Mouse (Mus musculus) limb, embryonic 14.5 days (tissue): ENCODE measurements around the gene Polr3f. TPM values are rescaled to one million over a fixed set of nuclear protein-coding genes. Genes with fewer than 3 reads are reported as not detected.
A peak's percentile ranks its signal among the peaks of the same experiment; 100 is the strongest.

Experiments
- ATAC-seq: fragments of 200-750 bp; cut with Nextera tagmentation; 2 replicates; pipeline ENCODE4 v1.8.0; 2017; ENCODE audit warnings: low read depth, moderate number of reproducible peaks, moderate TSS enrichment; ENCODE audit not compliant: low FRiP score
- DNase-seq: peaks from one replicate; pipeline ENCODE4 v3.0.0-alpha.2; 2015; ENCODE audit warnings: low spot score
- H3K27ac ChIP-seq: fragments of 300-500 bp; sonication (generic); replicated peaks from 2 replicates; pipeline ENCODE4 v1.5.1; 2014; ENCODE audit warnings: low read depth, mild to moderate bottlenecking, low read length, moderate library complexity, mixed read lengths
- H3K27me3 ChIP-seq: fragments of 300-500 bp; sonication (generic); 2 replicates; pipeline ENCODE4 v1.6.1; 2014; ENCODE audit warnings: low read length, mixed read lengths; ENCODE audit not compliant: control insufficient read depth, insufficient read depth
- H3K36me3 ChIP-seq: fragments of 300-500 bp; sonication (generic); 2 replicates; pipeline ENCODE4 v1.6.1; 2014; ENCODE audit warnings: mild to moderate bottlenecking, low read length, moderate library complexity, mixed read lengths; ENCODE audit not compliant: control insufficient read depth, insufficient read depth
- H3K4me1 ChIP-seq: fragments of 300-500 bp; sonication (generic); 2 replicates; pipeline ENCODE4 v1.6.1; 2014; ENCODE audit warnings: antibody characterized with exemption, low read length, mixed read lengths; ENCODE audit not compliant: control insufficient read depth, insufficient read depth
- H3K4me2 ChIP-seq: fragments of 300-500 bp; sonication (generic); replicated peaks from 2 replicates; pipeline ENCODE4 v1.6.1; 2014; ENCODE audit warnings: low read depth, mild to moderate bottlenecking, low read length, moderate library complexity; ENCODE audit not compliant: severe bottlenecking
- H3K4me3 ChIP-seq: fragments of 300-500 bp; sonication (generic); replicated peaks from 2 replicates; pipeline ENCODE4 v1.5.1; 2014; ENCODE audit warnings: low read length
- H3K9ac ChIP-seq: fragments of 300-500 bp; sonication (generic); 2 replicates; pipeline ENCODE4 v1.6.1; 2014; ENCODE audit warnings: mild to moderate bottlenecking, low read depth, low read length, moderate library complexity; ENCODE audit not compliant: severe bottlenecking
- H3K9me3 ChIP-seq: fragments of 300-500 bp; sonication (generic); 2 replicates; pipeline ENCODE4 v1.6.1; 2016; ENCODE audit warnings: low read length; ENCODE audit not compliant: control insufficient read depth
- POLR2A ChIP-seq: fragments of 200-500 bp; IDR thresholded peaks from 2 replicates; pipeline ENCODE4 v1.8.0; 2012; ENCODE audit warnings: inconsistent platforms, mild to moderate bottlenecking, moderate library complexity, borderline replicate concordance; ENCODE audit not compliant: insufficient read depth, insufficient read length; ENCODE audit errors: extremely low read depth
- WGBS: fragments of 180-500 bp; shearing (Covaris S2); extraction: QIAGEN DNeasy Blood & Tissue Kit; methylation state at CpG from one replicate; pipeline ENCODE4 v1.1.7; 2014; 5-methylcytosine and 5-hydroxymethylcytosine counted together
- polyA plus RNA-seq, 2 experiments: library from polyadenylated mRNA; depleted of rRNA in 1 of 2; stranded (reverse) in 1 of 2; unstranded in 1 of 2; fragments of >200 nt; fragmentation: Nextera tagmentation in 1 of 2; extraction: Ambion mirVana in 1 of 2; gene quantifications; 2 replicates each; pipeline versions ENCODE4 v1.2.1 to v1.2.3; 2012 to 2014

Polr3f gene
- polyA plus RNA-seq, 2 experiments: 20.5 to 26.6 TPM

- Histone ChIP-seq H3K4me1 (peaks cover 5% of the 10 kb centered on the region; the same call in 1 of the 2 replicates), H3K4me2 (no peak overlapping the region), H3K27me3 (no peaks in the 10 kb centered on the region), H3K27ac (no peak overlapping the region), H3K36me3 (peaks cover 39% of the 10 kb centered on the region), H3K4me3 (no peak overlapping the region), H3K9me3 (no peaks in the 10 kb centered on the region), H3K9ac (no peak overlapping the region)
- DNase-seq (no peak), ATAC-seq (no peak)
- no peak for TF ChIP-seq POLR2A
- WGBS: 77% methylated on average over 4 of the region's 4 CpGs
Observed at GRCm38 (mm10) chr2:144547559-144547958, 20.0 kb downstream of the Polr3f start.

- TF ChIP-seq POLR2A: peak; percentile 88; the same call in 1 of the 2 replicates
- peaks cover 14% of the 10 kb centered on the region for H3K36me3 ChIP-seq
- no peaks in the 10 kb centered on the region for H3K27me3 ChIP-seq
- ATAC-seq (peak; percentile 95), DNase-seq (peak; percentile 85)
- peak within 1 kb of the TSS; percentile 81 for H3K27ac ChIP-seq
- peak within 1 kb of the TSS; percentile 72 for H3K9ac ChIP-seq
- peak within 1 kb of the TSS; percentile 57 for H3K4me3 ChIP-seq
- 3% methylated on average over 17 of the region's 17 CpGs for WGBS
- peaks cover 5% of the 10 kb centered on the region; the same call in 1 of the 2 replicates for H3K4me1 ChIP-seq
- no peaks in the 10 kb centered on the region for H3K9me3 ChIP-seq
- peak within 1 kb of the TSS; percentile 60 for H3K4me2 ChIP-seq
Observed at GRCm38 (mm10) chr2:144550529-144550928, 23.0 kb downstream of the Polr3f start, which contains the start of gene Rbbp9. Gene Rbbp9 (minus strand): TSS chr2:144550869.

DNA sequence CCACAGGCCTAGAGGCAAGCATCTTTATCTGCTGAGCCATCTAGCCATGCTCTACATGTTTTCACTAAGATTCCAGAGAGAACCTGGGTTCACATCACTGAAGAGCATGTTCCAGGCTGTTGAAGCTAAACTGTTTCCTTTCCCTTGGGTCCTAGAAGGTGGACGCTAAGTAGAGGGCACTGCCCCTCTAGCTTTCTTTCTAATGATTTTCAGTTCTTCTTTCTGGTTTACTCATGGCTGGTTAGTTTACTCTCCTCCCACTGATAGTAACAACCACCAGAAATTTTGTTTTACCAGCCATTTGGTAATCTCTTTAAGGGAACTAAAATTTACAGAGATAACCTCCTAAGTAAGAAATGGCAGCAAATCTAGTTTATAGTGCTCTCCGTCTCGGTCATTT lies 26.4 kb downstream of the Polr3f start:
- Histone ChIP-seq H3K4me2 (no peak overlapping the region), H3K27ac (no peak overlapping the region), H3K9me3 (no peaks in the 10 kb centered on the region), H3K9ac (no peak overlapping the region), H3K4me3 (no peak overlapping the region), H3K27me3 (no peaks in the 10 kb centered on the region), H3K36me3 (peaks cover under 1% of the 10 kb centered on the region; the same call in 1 of the 2 replicates), H3K4me1 (peaks cover 14% of the 10 kb centered on the region)
- WGBS: 89% methylated on average over 3 of the region's 3 CpGs
- no peak for ATAC-seq
- DNase-seq: no peak
- no peak for TF ChIP-seq POLR2A

DNA sequence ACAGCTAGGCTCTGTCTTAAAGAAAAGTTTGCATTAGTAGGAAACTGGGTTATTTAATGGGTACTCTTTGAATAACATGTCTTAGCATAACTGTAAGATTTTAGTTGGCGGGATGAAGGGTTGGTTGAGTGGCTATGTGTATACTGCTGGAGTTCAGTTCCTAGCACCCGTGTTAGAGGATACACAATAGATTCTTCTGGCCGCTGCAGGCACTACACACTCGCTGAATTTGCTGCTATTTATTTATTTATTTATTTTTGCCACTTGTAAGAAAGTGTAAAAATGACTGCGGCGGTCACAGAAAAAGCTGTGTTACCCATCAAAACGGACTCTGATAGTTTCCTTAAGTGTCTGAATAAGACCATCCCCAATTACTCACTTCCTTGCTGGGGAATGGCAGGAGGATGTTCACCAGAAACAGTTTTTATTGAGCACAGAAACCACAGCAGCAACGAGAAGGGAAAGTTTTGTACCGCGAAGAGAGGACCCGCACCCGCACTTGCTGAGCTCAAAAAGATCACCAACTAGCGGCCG lies 27.8 kb downstream of the Polr3f start:
- Histone ChIP-seq H3K4me2 (peak overlapping the region; percentile 61), H3K9me3 (no peaks in the 10 kb centered on the region), H3K27me3 (no peaks in the 10 kb centered on the region), H3K27ac (peak overlapping the region; percentile 93), H3K4me1 (peaks cover 10% of the 10 kb centered on the region), H3K36me3 (peaks cover 11% of the 10 kb centered on the region), H3K4me3 (peak overlapping the region; percentile 85), H3K9ac (peak overlapping the region; percentile 80)
- TF ChIP-seq POLR2A: no peak
- WGBS: 4% methylated on average over 14 of the region's 14 CpGs
- DNase-seq: peak; percentile 49
- no peak for ATAC-seq

DNA sequence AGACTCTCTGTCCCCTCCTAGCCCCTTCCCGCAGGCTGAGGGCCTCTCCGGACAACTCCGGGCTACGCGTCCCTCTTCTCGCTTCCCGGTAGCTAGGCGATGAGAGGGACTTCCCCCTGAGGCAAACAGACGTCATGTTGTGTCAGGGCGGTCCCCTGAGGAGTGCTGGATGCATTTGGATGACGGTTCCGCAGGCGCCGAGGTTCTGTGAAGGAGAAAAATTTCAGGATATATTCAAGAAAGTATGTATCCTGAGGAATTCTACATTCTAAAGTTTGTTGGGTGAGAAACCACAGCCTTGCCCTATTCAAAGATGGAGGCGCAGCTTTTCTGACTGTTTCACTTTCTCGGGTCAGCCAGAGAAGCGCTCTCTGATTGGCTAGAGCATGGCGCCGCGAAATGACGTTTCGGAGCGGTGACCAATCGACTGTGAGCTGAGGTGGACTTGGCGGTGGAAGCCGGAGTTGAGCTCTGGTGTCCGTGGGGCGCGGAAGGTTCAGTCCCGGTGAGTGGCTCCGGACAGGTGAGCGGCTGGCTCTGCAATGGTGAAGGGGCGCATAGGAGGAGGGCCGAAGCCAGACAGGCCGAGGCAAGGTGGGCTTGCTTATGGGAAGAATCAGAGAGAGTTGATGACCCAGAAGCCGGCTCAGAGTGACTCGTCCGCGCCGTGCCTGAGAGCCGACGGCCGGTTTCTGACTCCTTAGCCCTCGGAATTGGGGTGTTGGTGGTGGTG lies 28.5 kb downstream of the Polr3f start, which contains the start of gene Sec23b:
Sec23b (plus strand) TSS at position 410 of the 733 bp plus-strand sequence.
- peak; percentile 98 for DNase-seq
- Histone ChIP-seq H3K4me3 (peak within 1 kb of the TSS; percentile 85), H3K36me3 (peaks cover 11% of the 10 kb centered on the region), H3K9me3 (no peaks in the 10 kb centered on the region), H3K4me2 (peak within 1 kb of the TSS; percentile 70), H3K27ac (peak within 1 kb of the TSS; percentile 93), H3K9ac (peak within 1 kb of the TSS; percentile 80), H3K4me1 (peaks cover 10% of the 10 kb centered on the region), H3K27me3 (no peaks in the 10 kb centered on the region)
- peak; percentile 86; the same call in 1 of the 2 replicates for TF ChIP-seq POLR2A
- under 1% methylated on average over 44 of the region's 44 CpGs for WGBS
- ATAC-seq: peak; percentile 99
